Mouse (Mus musculus): ENCODE measurements around the gene Glcci1.

- TF ChIP-seq TCF12 (IDR thresholded peaks at IDR 0.05; ENCODE audit: low read depth, low read length) (no peak), ELF1 (IDR thresholded peaks at IDR 0.05; ENCODE audit: low read depth, low read length) (0 out of 2 replicates have a peak, but pooled peaks have one; percentile 33), EP300 (IDR thresholded peaks at IDR 0.05; ENCODE audit: low read length) (no peak), POLR2A (IDR thresholded peaks at IDR 0.05; ENCODE audit: low read depth, low read length) (no peak), UBTF (IDR thresholded peaks at IDR 0.05; ENCODE audit: low read depth, low read length) (no peak), POLR2AphosphoS2 (IDR thresholded peaks at IDR 0.05; ENCODE audit: low read depth, low read length) (no peak), MEF2A (IDR thresholded peaks at IDR 0.05; ENCODE audit: borderline replicate concordance, low read depth, low read length) (peak; percentile 34; the same call in 1 of the 2 replicates), MAX (IDR thresholded peaks at IDR 0.05; ENCODE audit: low read length) (no peak), MAFK (IDR thresholded peaks at IDR 0.05; ENCODE audit: insufficient replicate concordance, low read length) (no peak), CTCF (conservative IDR thresholded peaks at IDR 0.05 in 1 of 2, IDR thresholded peaks at IDR 0.05 in 1 of 2; ENCODE audit: low read depth in 2 of 2, low read length in 2 of 2) (no peak), NELFE (IDR thresholded peaks at IDR 0.05; ENCODE audit: low read depth, low read length) (no peak), NRF1 (IDR thresholded peaks at IDR 0.05; ENCODE audit: low read depth, low read length) (no peak), ZNF384 (IDR thresholded peaks at IDR 0.05; ENCODE audit: low read depth, low read length) (no peak)
These were observed 3.0 kb downstream of the Glcci1 start for GRCm38 (mm10) chr6:8512416-8512815.
